Mouse (Mus musculus) midbrain, embryonic 12.5 days (tissue): ENCODE data around the gene Cdca8. TPM values are rescaled to one million over a fixed set of nuclear protein-coding genes. Genes with fewer than 3 reads are reported as not detected.

ENCODE experiments used
- ATAC-seq: fragments of 200-750 bp; cut with Nextera tagmentation; 2 replicates; pipeline ENCODE4 v1.8.0; 2017; ENCODE audit warnings: low read depth, moderate TSS enrichment, moderate library complexity; ENCODE audit not compliant: low FRiP score
- H3K27ac ChIP-seq: fragments of 300-500 bp; sonication (generic); replicated peaks from 2 replicates; pipeline ENCODE4 v1.5.1; 2016; ENCODE audit warnings: mild to moderate bottlenecking
- H3K27me3 ChIP-seq: fragments of 300-500 bp; sonication (generic); 2 replicates; pipeline ENCODE4 v1.6.1; 2016; ENCODE audit warnings: mild to moderate bottlenecking
- H3K36me3 ChIP-seq: fragments of 300-500 bp; sonication (generic); 2 replicates; pipeline ENCODE4 v1.6.1; 2016
- H3K4me1 ChIP-seq: fragments of 300-500 bp; sonication (generic); 2 replicates; pipeline ENCODE4 v1.6.1; 2016
- H3K4me2 ChIP-seq: fragments of 300-500 bp; sonication (generic); replicated peaks from 2 replicates; pipeline ENCODE4 v1.6.1; 2016; ENCODE audit warnings: mild to moderate bottlenecking, moderate library complexity
- H3K4me3 ChIP-seq: fragments of 300-500 bp; sonication (generic); 2 replicates; pipeline ENCODE4 v1.5.1; 2016; ENCODE audit warnings: mild to moderate bottlenecking
- H3K9ac ChIP-seq: fragments of 300-500 bp; sonication (generic); replicated peaks from 2 replicates; pipeline ENCODE4 v1.6.1; 2016; ENCODE audit warnings: mild to moderate bottlenecking, moderate library complexity
- H3K9me3 ChIP-seq: fragments of 300-500 bp; sonication (generic); 2 replicates; pipeline ENCODE4 v1.6.1; 2016; ENCODE audit warnings: mild to moderate bottlenecking
- WGBS: fragments of 180-500 bp; shearing (Covaris S2); methylation state at CpG from one replicate; pipeline ENCODE4 v1.1.7; 2016; 5-methylcytosine and 5-hydroxymethylcytosine counted together
- polyA plus RNA-seq: library from polyadenylated mRNA; unstranded; fragments of >200 nt; fragmentation: Nextera tagmentation; extraction: Ambion mirVana; gene quantifications from 2 replicates; pipeline ENCODE4 v1.2.1, GENCODE M21; 2016

The Cdca8 gene
- polyA plus RNA-seq, 1 experiment from 2014 or later = 207 TPM

GRCm38 (mm10) chr4:124950181-124951035 is 11.3 kb upstream of the Cdca8 start:
- H3K27me3 ChIP-seq = no peaks in the 10 kb centered on the region; the same call in 1 of the 2 replicates
- no peak for ATAC-seq

GRCm38 (mm10) chr4:124949488-124949887 is 10.4 kb upstream of the Cdca8 start:
- Histone ChIP-seq H3K27ac (no peak overlapping the region), H3K36me3 (no peaks in the 10 kb centered on the region), H3K4me2 (no peak overlapping the region), H3K4me3 (no peak overlapping the region), H3K9ac (no peak overlapping the region), H3K9me3 (no peaks in the 10 kb centered on the region), H3K27me3 (no peaks in the 10 kb centered on the region; the same call in 1 of the 2 replicates), H3K4me1 (no peaks in the 10 kb centered on the region)
- 93% methylated on average over 3 of the region's 3 CpGs for whole genome bisulfite sequencing
- ATAC-seq = no peak

More at GRCm38 (mm10) chr4:124950181-124951035, 11.3 kb upstream of the Cdca8 start:
- no peak overlapping the region for H3K27ac ChIP-seq
- no peaks in the 10 kb centered on the region for H3K4me1 ChIP-seq
- WGBS = 88% methylated on average over 21 of the region's 21 CpGs
- H3K4me2 ChIP-seq = no peak overlapping the region
- H3K4me3 ChIP-seq = no peak overlapping the region
- H3K9me3 ChIP-seq = no peaks in the 10 kb centered on the region
- H3K9ac ChIP-seq = no peak overlapping the region
- no peaks in the 10 kb centered on the region for H3K36me3 ChIP-seq

DNA sequence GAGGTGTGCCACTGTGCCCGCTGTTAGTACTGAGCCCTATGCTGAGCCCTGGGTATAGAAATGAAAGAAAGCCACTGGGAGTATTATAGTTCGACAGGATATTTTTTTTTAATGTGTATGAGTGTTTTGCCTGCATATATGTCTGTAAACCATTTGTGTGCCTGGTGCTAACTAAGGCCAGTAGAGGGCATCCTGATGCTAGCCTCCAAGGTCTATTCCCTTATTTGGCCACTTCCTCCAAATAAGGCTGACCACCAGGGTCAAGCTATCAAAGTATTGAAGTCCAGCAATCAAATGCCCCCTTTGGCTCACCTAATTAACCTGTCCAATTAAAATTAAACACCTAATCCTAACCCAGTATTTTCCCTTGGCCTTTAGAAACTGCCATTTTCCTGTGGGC is 5.8 kb upstream of the Cdca8 start:
- no peaks in the 10 kb centered on the region for H3K4me1 ChIP-seq
- no peak overlapping the region for H3K9ac ChIP-seq
- no peak overlapping the region for H3K4me2 ChIP-seq
- H3K4me3 ChIP-seq = no peak overlapping the region
- no peaks in the 10 kb centered on the region for H3K9me3 ChIP-seq
- H3K27ac ChIP-seq = no peak overlapping the region
- no peaks in the 10 kb centered on the region for H3K27me3 ChIP-seq
- H3K36me3 ChIP-seq = peaks cover 24% of the 10 kb centered on the region
- ATAC-seq = no peak
- 63% methylated on average over 2 of the region's 2 CpGs for WGBS

GRCm38 (mm10) chr4:124943781-124944180 is 4.7 kb upstream of the Cdca8 start:
- no peak overlapping the region for H3K4me2 ChIP-seq
- H3K27me3 ChIP-seq = no peaks in the 10 kb centered on the region
- no peak overlapping the region for H3K9ac ChIP-seq
- H3K9me3 ChIP-seq = no peaks in the 10 kb centered on the region
- no peak overlapping the region for H3K27ac ChIP-seq
- H3K4me3 ChIP-seq = no peak overlapping the region
- ATAC-seq = no peak
- peaks cover 33% of the 10 kb centered on the region for H3K36me3 ChIP-seq
- no peaks in the 10 kb centered on the region for H3K4me1 ChIP-seq
- WGBS = 88% methylated on average over 5 of the region's 5 CpGs

DNA sequence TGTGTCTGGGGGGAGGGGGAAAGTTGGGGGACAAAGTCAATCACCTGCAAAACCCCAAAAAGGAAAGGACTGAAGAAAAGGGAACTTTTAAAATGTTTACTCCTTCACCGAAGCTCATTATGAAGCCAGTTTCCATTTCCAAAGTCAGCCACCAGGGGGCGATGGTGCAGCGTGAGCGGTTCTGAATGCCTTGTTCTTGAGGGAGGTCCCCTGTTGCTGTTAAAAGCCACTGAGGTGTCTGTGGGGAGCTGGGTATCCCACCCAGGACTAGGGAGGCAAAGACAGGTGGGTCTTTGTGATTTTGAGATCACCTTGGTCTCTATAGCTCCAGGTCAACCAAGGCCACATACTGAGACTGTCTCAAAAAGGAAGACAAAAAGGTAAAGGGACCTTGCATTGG is 3.9 kb upstream of the Cdca8 start:
- no peak overlapping the region for H3K27ac ChIP-seq
- WGBS = 9% methylated on average over 4 of the region's 4 CpGs
- H3K36me3 ChIP-seq = peaks cover 38% of the 10 kb centered on the region
- H3K27me3 ChIP-seq = no peaks in the 10 kb centered on the region
- no peak overlapping the region for H3K9ac ChIP-seq
- no peak overlapping the region for H3K4me3 ChIP-seq
- H3K4me1 ChIP-seq = 0 out of 2 replicates have a peak, but pooled peaks cover 2% of the 10 kb centered on the region
- H3K4me2 ChIP-seq = no peak overlapping the region
- 0 out of 2 replicates have a peak, but pooled peaks have one; percentile 58 for ATAC-seq
- no peaks in the 10 kb centered on the region for H3K9me3 ChIP-seq

DNA sequence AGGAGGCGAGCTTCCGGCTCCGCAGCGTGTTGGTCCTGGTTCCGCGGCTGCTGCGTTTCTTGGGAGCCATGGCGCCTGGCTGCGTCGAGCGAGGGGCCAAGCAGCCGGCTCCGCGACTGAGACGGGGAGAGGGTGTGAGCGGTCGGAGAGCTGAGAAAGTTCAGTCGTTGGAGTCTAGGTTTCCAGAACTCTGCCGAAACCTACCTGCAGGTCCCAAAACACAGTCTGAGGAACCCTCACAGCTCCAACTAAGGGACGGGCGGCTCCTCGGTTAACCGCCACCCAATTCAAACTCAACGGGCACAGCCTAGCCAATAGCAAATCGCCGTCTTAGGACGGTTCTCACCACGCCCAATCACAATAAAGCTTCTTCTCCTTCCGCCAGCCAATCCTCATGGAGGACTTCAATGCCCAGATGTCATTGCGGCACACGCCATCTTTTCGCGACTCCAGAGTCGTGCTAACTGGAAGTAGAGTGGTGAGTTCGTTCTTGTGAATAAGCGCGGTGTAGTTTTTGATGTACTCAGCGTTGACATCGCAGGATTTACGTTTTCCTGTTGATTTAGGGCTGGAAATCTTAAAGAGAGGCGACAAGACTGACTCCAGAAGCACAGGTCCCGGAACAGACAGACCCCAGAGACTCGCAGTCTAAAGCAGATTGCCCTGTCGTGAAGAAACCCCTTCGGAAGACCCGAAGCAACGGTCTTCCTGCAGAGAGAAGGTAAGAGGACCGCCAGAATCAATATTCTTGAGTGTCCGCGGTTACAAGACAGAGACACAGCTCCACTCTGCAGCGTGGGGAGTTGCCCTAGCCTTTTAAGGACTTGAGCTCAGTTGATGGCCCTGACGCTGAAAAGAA is 2.3 kb downstream of the Cdca8 start, which contains the start of gene 9930104L06Rik:
Gene 9930104L06Rik, plus strand, starts transcription at position 436 of the 859 bp plus-strand sequence.
- H3K27ac ChIP-seq = 0 out of 2 replicates have a peak within 1 kb of the TSS, but pooled peaks have one; percentile 10
- no peaks in the 10 kb centered on the region for H3K27me3 ChIP-seq
- H3K36me3 ChIP-seq = peaks cover 28% of the 10 kb centered on the region
- peaks cover 23% of the 10 kb centered on the region for H3K4me1 ChIP-seq
- ATAC-seq = peak; percentile 99
- H3K9ac ChIP-seq = peak within 1 kb of the TSS; percentile 74
- peak within 1 kb of the TSS; percentile 90 for H3K4me3 ChIP-seq
- peak within 1 kb of the TSS; percentile 90 for H3K4me2 ChIP-seq
- under 1% methylated on average over 52 of the region's 52 CpGs for WGBS
- no peaks in the 10 kb centered on the region for H3K9me3 ChIP-seq

DNA sequence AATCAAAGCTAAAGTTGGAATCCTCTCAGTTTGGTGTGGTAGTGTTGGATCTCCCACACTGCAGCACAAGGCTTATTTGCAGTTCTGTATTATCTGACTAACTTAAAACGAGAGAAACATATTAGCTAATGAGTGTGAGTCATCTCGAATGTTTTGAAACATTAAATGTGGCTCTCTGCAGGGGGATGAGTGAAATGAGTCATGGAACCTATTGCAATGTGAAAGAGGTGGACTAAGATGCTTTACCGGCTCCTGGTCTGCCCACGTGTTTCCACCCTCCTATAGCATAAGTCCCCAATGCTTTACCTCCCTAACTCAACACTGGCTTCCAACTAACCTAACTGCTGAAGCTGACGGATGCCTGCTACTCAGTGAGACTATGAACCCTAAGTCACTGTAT is 11.0 kb downstream of the Cdca8 start:
- peaks cover 74% of the 10 kb centered on the region for H3K36me3 ChIP-seq
- ATAC-seq = no peak
- WGBS = 92% methylated on average over 5 of the region's 5 CpGs

GRCm38 (mm10) chr4:124905971-124906822 is 32.9 kb downstream of the Cdca8 start:
- Histone ChIP-seq H3K27ac (peak overlapping the region; percentile 96), H3K4me3 (peak overlapping the region; percentile 21), H3K27me3 (0 out of 2 replicates have a peak, but pooled peaks cover 10% of the 10 kb centered on the region), H3K9ac (no peak overlapping the region; the same call in 1 of the 2 replicates), H3K4me2 (peak overlapping the region; percentile 46), H3K36me3 (no peaks in the 10 kb centered on the region), H3K4me1 (peaks cover 32% of the 10 kb centered on the region), H3K9me3 (no peaks in the 10 kb centered on the region)
- WGBS = 3% methylated on average over 21 of the region's 21 CpGs
- peak; percentile 90 for ATAC-seq

More for the DNA sequence above, 11.0 kb downstream of the Cdca8 start:
- Histone ChIP-seq H3K4me1 (no peaks in the 10 kb centered on the region), H3K4me2 (no peak overlapping the region), H3K4me3 (no peak overlapping the region), H3K27ac (no peak overlapping the region), H3K9me3 (no peaks in the 10 kb centered on the region), H3K9ac (no peak overlapping the region), H3K27me3 (no peaks in the 10 kb centered on the region)

GRCm38 (mm10) chr4:124905417-124905816 is 33.7 kb downstream of the Cdca8 start:
- no peak overlapping the region for H3K4me2 ChIP-seq
- H3K27me3 ChIP-seq = 0 out of 2 replicates have a peak, but pooled peaks cover 10% of the 10 kb centered on the region
- H3K9me3 ChIP-seq = no peaks in the 10 kb centered on the region
- 70% methylated on average over 4 of the region's 4 CpGs for WGBS
- ATAC-seq = no peak
- H3K9ac ChIP-seq = no peak overlapping the region
- peaks cover 33% of the 10 kb centered on the region for H3K4me1 ChIP-seq
- H3K4me3 ChIP-seq = no peak overlapping the region
- peak overlapping the region; percentile 96 for H3K27ac ChIP-seq
- no peaks in the 10 kb centered on the region for H3K36me3 ChIP-seq

DNA sequence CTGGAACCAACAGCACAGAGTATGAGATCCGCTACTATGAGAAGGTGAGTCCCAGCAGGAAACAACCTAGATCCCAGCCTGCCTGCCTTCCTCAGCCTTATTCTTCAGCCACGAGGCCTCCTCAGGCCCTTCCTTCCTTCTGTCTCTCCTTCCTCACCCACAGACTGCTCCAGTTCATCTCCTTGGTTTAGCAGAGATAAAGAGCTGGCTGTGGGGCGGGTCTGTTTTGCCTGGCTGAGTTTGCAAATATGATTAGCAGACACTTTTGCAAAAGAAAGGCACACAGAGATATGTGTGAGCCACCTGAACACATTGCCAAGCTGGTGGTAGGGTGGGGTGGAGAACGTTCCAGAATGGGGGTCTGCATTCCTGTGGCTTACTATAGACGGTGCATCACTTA is 39.2 kb downstream of the Cdca8 start:
- Histone ChIP-seq H3K27ac (peak overlapping the region; percentile 54), H3K36me3 (no peaks in the 10 kb centered on the region), H3K4me3 (no peak overlapping the region), H3K4me2 (no peak overlapping the region), H3K27me3 (peaks cover 28% of the 10 kb centered on the region), H3K4me1 (peaks cover 38% of the 10 kb centered on the region), H3K9ac (no peak overlapping the region), H3K9me3 (no peaks in the 10 kb centered on the region)
- ATAC-seq = no peak
- 61% methylated on average over 5 of the region's 5 CpGs for WGBS

- H3K4me2 ChIP-seq = no peak overlapping the region
- 11% methylated on average over 10 of the region's 10 CpGs for WGBS
- ATAC-seq = peak; percentile 58
- H3K4me1 ChIP-seq = peaks cover 49% of the 10 kb centered on the region
- no peak overlapping the region for H3K9ac ChIP-seq
- H3K27me3 ChIP-seq = peaks cover 37% of the 10 kb centered on the region
- H3K9me3 ChIP-seq = no peaks in the 10 kb centered on the region
- no peak overlapping the region for H3K4me3 ChIP-seq
- H3K36me3 ChIP-seq = no peaks in the 10 kb centered on the region
- H3K27ac ChIP-seq = peak overlapping the region; percentile 54
Measured at GRCm38 (mm10) chr4:124898428-124898827, 40.7 kb downstream of the Cdca8 start.
